Mouse (Mus musculus) midbrain, embryonic 10.5 days (tissue): ENCODE measurements around the gene Twist2. TPM values are rescaled to one million over a fixed set of nuclear protein-coding genes. Genes with fewer than 3 reads are reported as not detected.

Experiments
- DNase-seq: peaks from one replicate; pipeline ENCODE4 v3.0.0-alpha.2; 2017; ENCODE audit warnings: low spot score
- H3K27ac ChIP-seq: fragments of 300-500 bp; sonication (generic); replicated peaks from 2 replicates; pipeline ENCODE4 v1.5.1; 2016; ENCODE audit warnings: mild to moderate bottlenecking
- H3K27me3 ChIP-seq: fragments of 300-500 bp; sonication (generic); 2 replicates; pipeline ENCODE4 v1.6.1; 2016; ENCODE audit warnings: low read depth, mild to moderate bottlenecking; ENCODE audit not compliant: poor library complexity, severe bottlenecking
- H3K36me3 ChIP-seq: fragments of 300-500 bp; sonication (generic); 2 replicates; pipeline ENCODE4 v1.6.1; 2016; ENCODE audit warnings: mild to moderate bottlenecking, moderate library complexity
- H3K4me1 ChIP-seq: fragments of 300-500 bp; sonication (generic); 2 replicates; pipeline ENCODE4 v1.6.1; 2016
- H3K4me3 ChIP-seq: fragments of 300-500 bp; sonication (generic); 2 replicates; pipeline ENCODE4 v1.5.1; 2016; ENCODE audit warnings: mild to moderate bottlenecking, moderate library complexity
- H3K9me3 ChIP-seq: fragments of 300-500 bp; sonication (generic); replicated peaks from 2 replicates; pipeline ENCODE4 v1.6.1; 2016; ENCODE audit warnings: mild to moderate bottlenecking
- WGBS: fragments of 180-500 bp; shearing (Covaris S2); methylation state at CpG from one replicate; pipeline ENCODE4 v1.1.7; 2016; 5-methylcytosine and 5-hydroxymethylcytosine counted together
- polyA plus RNA-seq: library from polyadenylated mRNA; unstranded; fragments of >200 nt; fragmentation: Nextera tagmentation; extraction: Ambion mirVana; gene quantifications from 2 replicates; pipeline ENCODE4 v1.2.1, GENCODE M21; 2016

The Twist2 gene
- polyA plus RNA-seq, 1 experiment from 2014 or later, result 12.3 TPM

DNA sequence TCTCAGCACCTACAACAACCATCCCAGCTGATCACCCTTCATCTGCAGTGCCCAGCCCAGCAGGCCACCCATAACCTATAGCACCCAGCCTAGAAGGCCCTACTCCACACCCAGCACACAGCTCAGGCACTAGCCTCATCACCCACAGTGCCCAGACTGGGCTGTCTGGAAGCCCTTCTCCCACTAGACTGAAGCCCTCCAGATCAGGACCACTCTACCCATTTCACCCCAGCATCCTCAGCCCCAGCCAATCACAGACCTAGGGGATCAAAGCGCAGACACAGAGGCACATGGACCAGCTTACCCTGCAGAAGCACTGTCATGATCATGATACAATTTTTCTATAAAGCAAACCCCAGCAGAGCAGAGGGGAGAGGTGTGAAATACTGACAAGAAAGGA lies 57.6 kb downstream of the Twist2 start:
- WGBS, result 100% methylated on average over 1 of the region's 1 CpGs

DNA sequence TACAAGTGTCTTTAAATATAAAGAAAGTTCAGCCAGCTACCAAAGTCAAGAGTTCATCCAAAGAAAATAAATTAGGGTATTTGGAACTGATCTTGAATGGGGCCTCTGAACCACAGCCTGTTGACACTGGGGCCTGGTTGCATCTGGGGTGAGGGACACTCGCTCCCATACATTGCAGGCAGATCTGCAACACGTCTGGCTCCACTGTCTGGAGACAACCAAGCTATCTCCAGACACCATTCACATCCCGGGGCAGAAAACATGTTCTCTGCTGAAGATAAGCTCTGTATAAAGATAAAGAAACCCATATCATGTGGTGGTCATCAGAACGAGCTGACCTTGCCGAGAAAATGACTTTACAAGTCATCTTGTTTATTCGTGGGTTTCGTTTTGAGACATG lies 60.2 kb downstream of the Twist2 start:
- H3K9me3 ChIP-seq, result no peaks in the 10 kb centered on the region
- H3K4me1 ChIP-seq, result no peaks in the 10 kb centered on the region
- 90% methylated on average over 7 of the region's 7 CpGs for WGBS
- H3K27me3 ChIP-seq, result no peaks in the 10 kb centered on the region
- H3K36me3 ChIP-seq, result no peaks in the 10 kb centered on the region
- no peak overlapping the region for H3K4me3 ChIP-seq
- DNase-seq, result no peak
- no peak overlapping the region for H3K27ac ChIP-seq

More for the DNA sequence above, 57.6 kb downstream of the Twist2 start:
- no peaks in the 10 kb centered on the region for H3K9me3 ChIP-seq
- no peaks in the 10 kb centered on the region for H3K27me3 ChIP-seq
- no peak overlapping the region for H3K4me3 ChIP-seq
- H3K4me1 ChIP-seq, result no peaks in the 10 kb centered on the region
- DNase-seq, result no peak
- no peaks in the 10 kb centered on the region for H3K36me3 ChIP-seq
- H3K27ac ChIP-seq, result no peak overlapping the region

DNA sequence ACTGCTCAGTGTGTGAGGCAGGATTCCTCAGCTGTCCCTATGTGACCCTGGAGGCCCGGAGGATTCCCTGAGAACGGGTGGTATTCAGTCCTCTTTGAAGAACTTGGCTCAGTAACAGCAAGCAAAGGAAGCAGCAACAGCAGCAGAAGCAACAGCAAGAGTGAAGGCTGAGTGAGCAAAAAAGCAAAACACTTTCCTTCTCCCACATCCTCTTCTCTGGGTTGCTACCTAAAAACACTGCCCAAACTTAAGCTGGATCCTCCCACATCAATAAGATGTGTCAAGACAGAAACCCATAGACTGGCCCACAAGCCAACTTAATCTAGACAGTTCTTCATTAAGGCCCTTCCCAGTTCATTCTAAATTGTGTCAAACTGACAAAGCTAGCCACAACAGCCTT lies 64.7 kb downstream of the Twist2 start:
- DNase-seq, result no peak
- no peaks in the 10 kb centered on the region for H3K9me3 ChIP-seq
- WGBS, result 83% methylated on average over 2 of the region's 2 CpGs

DNA sequence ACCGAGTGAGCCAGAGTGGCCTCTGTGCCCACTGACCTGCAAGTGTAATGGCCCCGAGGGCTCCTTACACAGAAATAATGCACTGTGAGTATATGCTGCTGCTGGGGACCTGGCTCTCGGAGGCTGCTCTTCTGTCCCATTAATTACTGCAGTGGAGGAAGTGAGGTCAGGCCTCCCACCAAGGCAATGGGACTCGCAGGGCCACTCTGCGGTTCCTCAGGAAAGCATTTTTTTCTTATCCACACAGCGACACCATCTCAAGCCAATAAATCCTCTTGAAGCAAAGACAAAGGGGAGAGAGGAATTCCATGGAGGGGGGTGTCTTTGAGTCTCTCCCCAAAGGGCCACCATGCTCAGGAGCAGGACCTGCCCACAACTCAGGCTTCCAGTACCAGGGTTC lies 69.8 kb downstream of the Twist2 start:
- H3K36me3 ChIP-seq, result no peaks in the 10 kb centered on the region
- WGBS, result 66% methylated on average over 6 of the region's 6 CpGs
- H3K4me1 ChIP-seq, result peaks cover 24% of the 10 kb centered on the region
- H3K27ac ChIP-seq, result no peak overlapping the region; the same call in 1 of the 2 replicates
- H3K9me3 ChIP-seq, result no peaks in the 10 kb centered on the region
- no peaks in the 10 kb centered on the region for H3K27me3 ChIP-seq
- no peak for DNase-seq
- no peak overlapping the region for H3K4me3 ChIP-seq

More for the DNA sequence above, 64.7 kb downstream of the Twist2 start:
- Histone ChIP-seq H3K4me1 (peaks cover 11% of the 10 kb centered on the region), H3K27me3 (no peaks in the 10 kb centered on the region), H3K27ac (no peak overlapping the region), H3K36me3 (no peaks in the 10 kb centered on the region), H3K4me3 (no peak overlapping the region)

DNA sequence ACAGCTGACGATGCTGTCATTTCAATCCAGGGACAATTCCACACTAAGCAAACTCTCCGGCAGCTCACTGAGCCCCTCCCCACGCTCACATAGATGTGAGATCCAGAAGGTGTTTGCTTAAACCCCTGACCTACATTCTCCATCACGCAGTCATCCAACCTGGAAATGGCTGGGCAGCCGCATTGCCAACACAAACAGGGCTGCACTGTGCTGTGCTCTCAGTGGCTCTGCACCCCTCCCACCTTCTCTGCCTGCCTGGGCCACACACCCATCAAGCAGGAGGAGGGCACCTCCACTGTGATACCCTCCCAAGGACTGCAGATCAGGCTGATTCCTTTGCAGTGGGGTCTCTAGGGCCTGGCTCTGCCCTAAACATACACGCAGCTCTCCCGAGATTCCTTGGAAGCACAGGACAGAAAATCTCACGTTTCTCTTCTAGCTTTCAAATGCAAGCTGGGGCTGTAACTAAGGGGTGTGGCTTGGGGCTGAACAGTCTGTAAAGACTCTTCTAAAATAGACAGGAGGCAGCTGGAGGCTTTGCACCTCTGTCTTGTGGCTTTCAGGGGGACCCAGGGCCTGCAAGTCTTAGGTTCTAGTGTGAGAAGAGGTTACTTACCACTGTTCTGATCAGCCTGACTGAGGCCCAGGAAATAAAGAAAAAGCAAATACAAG lies 71.3 kb downstream of the Twist2 start:
- no peak overlapping the region for H3K27ac ChIP-seq
- DNase-seq, result no peak
- H3K4me1 ChIP-seq, result peaks cover 24% of the 10 kb centered on the region
- H3K4me3 ChIP-seq, result no peak overlapping the region
- no peaks in the 10 kb centered on the region for H3K36me3 ChIP-seq
- no peaks in the 10 kb centered on the region for H3K9me3 ChIP-seq
- WGBS, result 56% methylated on average over 8 of the region's 8 CpGs
- H3K27me3 ChIP-seq, result no peaks in the 10 kb centered on the region

DNA sequence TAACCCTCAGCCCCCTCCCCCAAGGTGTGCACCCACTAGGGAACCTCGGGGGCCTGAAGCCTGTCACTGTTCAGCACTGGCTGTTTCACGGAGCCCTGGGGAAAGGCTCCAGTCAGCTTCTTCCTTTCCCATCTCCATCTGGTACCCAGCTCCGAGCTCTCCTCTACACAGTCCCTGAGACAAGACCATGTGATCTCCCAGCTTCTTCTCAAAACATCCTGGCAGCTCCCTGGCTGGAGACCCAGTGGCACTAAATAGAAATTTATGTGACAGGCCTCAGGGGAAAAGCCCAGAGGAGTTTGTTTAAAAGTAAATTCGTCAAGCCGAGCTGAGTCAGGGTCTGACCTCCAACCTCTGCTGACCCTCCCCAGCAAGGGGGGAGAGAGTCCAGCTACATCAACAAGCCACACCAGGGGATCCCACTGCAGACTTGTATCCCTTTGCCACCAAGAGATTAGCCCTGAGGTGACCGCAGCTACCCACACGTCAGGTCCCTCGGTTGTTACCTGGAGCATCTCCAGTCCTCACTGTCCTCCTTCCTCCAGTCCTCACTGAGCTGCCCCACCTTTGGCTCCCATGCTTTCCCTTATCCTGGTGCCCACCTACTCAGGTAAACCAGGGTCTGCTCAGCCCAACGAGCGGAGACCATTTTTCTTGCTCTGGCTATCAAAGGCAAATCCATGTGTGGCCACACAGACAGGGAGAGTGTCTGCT lies 72.5 kb downstream of the Twist2 start:
- 66% methylated on average over 10 of the region's 10 CpGs for WGBS
- H3K4me1 ChIP-seq, result peaks cover 26% of the 10 kb centered on the region

DNA sequence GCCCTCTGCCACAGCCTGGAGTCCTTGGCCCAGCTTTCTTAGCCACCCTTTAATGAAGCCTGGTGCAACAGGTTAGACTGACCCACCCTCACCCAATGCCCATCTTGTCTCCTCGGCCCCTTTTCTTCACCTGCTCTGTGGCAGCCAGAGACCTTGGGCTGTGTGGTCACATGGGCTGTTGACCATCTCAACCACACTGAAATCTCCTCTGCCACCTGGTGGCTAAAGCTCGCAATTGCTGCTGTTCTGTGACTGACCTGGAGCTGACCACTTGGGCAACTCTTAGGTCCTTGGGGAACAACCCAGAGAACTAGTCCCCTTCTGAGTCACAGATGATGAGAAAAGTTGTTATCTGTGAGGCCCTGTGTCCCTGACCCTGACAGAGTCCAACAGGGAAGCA lies 73.4 kb downstream of the Twist2 start:
- Histone ChIP-seq H3K36me3 (no peaks in the 10 kb centered on the region), H3K4me3 (no peak overlapping the region), H3K9me3 (no peaks in the 10 kb centered on the region), H3K27ac (no peak overlapping the region; the same call in 1 of the 2 replicates), H3K4me1 (peaks cover 27% of the 10 kb centered on the region), H3K27me3 (no peaks in the 10 kb centered on the region)
- peak; percentile 74 for DNase-seq
- 14% methylated on average over 2 of the region's 2 CpGs for WGBS

More for the DNA sequence above, 72.5 kb downstream of the Twist2 start:
- Histone ChIP-seq H3K9me3 (no peaks in the 10 kb centered on the region), H3K27ac (no peak overlapping the region; the same call in 1 of the 2 replicates), H3K27me3 (no peaks in the 10 kb centered on the region), H3K36me3 (no peaks in the 10 kb centered on the region), H3K4me3 (no peak overlapping the region)
- no peak for DNase-seq

DNA sequence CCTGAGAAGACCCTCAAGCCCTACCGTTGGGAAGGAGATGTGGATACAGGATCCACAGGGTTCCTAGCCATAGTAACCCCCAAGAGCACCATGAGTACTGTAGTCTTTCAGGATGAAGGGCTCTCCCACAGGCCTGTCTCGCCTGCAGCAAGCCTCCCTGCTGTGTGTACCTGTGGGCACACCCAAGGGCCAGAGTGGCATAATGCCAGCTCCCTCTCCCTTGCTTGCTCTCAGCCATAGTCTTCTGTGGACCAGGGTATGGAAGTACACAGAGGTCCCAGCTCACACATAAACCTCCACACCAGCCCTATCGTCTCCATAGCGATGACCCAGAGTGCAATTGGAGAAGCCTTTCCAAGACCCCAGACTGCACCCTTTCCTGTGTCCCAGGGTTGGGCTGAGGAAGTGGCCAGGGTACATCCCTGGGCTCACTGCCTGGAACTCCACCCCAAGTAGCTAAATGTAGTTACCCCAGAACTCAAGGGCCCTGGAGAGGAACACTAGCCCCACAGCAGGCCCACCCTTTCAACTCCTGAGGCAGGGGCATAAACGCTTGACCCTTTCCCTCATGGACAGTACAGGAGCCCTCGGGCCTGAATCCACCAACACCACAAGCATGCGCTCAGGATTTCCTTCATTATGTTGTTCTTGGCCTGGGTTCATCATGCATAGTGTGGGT lies 73.9 kb downstream of the Twist2 start:
- Histone ChIP-seq H3K36me3 (no peaks in the 10 kb centered on the region), H3K27me3 (no peaks in the 10 kb centered on the region), H3K4me3 (no peak overlapping the region), H3K27ac (no peak overlapping the region), H3K4me1 (peaks cover 23% of the 10 kb centered on the region), H3K9me3 (no peaks in the 10 kb centered on the region)
- no peak for DNase-seq
- WGBS, result 79% methylated on average over 7 of the region's 7 CpGs

DNA sequence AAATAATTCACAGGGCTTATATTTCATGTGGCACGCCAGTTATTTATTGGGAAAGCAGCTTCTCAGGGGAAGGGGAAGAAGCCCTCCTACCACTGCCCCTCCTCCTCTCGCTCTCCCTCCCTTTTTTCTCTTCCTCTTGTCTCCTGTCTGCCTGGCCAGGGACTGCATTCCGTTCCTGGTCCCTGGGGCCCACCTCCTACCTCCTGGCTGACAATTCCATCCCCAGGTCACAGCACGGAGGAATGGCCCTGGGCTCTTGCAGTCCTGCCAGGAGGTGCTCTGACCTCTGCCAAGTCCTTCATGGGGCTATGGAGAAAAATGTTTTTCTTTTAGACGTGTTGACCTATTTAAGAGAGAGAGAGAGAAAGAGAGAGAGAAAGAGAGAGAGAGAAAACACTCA lies 77.4 kb downstream of the Twist2 start:
- peaks cover 2% of the 10 kb centered on the region; the same call in 1 of the 2 replicates for H3K9me3 ChIP-seq
- 55% methylated on average over 5 of the region's 5 CpGs for WGBS
- peaks cover 4% of the 10 kb centered on the region for H3K4me1 ChIP-seq
- no peak for DNase-seq
- H3K27ac ChIP-seq, result no peak overlapping the region
- H3K36me3 ChIP-seq, result no peaks in the 10 kb centered on the region
- H3K4me3 ChIP-seq, result no peak overlapping the region
- H3K27me3 ChIP-seq, result no peaks in the 10 kb centered on the region

DNA sequence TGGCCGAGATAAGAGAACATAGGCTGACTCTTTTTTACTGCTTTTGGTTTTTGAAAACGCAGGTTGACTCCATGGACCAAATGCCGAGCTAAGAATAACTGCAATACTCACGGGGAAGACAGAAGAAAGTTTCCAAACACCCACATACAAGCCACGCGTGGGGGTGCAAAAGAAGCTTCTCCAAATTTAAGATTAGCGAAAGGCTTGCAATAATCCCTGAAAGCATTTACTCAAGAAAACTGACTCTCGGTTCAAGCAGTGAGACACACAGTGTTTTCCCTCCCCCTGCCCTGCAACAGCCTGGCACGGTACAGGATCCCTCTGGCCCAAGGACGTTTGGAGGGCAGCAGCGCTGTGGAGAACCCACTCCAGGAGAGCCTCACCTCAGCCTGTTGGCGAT lies 78.9 kb downstream of the Twist2 start:
- Histone ChIP-seq H3K27me3 (no peaks in the 10 kb centered on the region), H3K4me1 (peaks cover 4% of the 10 kb centered on the region), H3K27ac (no peak overlapping the region), H3K9me3 (peaks cover 11% of the 10 kb centered on the region; the same call in 1 of the 2 replicates), H3K4me3 (no peak overlapping the region), H3K36me3 (no peaks in the 10 kb centered on the region)
- no peak for DNase-seq
- 93% methylated on average over 12 of the region's 12 CpGs for WGBS

DNA sequence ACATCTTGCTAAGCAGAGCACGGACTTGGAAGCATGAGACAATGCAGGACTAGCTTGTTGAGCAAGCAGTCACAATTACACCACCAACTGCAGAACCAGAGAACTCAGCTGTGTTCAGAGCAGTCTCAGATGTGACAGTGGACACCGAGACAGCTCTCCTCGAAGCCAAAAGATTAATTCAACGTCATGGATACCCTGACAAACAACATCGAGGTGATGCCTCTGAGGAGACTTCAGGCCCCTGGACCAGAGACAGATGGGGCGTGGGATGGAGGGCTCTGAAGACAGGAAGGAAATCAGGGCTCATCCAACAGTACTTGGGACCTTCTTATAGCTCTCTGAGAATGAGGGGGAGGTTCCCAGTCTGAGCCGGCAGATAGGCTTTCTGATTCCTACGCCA lies 79.6 kb downstream of the Twist2 start:
- no peaks in the 10 kb centered on the region for H3K36me3 ChIP-seq
- WGBS, result 84% methylated on average over 8 of the region's 8 CpGs
- peaks cover 4% of the 10 kb centered on the region for H3K4me1 ChIP-seq
- no peak for DNase-seq
- no peaks in the 10 kb centered on the region for H3K27me3 ChIP-seq
- H3K9me3 ChIP-seq, result peaks cover 11% of the 10 kb centered on the region; the same call in 1 of the 2 replicates
- no peak overlapping the region for H3K27ac ChIP-seq
- H3K4me3 ChIP-seq, result no peak overlapping the region

DNA sequence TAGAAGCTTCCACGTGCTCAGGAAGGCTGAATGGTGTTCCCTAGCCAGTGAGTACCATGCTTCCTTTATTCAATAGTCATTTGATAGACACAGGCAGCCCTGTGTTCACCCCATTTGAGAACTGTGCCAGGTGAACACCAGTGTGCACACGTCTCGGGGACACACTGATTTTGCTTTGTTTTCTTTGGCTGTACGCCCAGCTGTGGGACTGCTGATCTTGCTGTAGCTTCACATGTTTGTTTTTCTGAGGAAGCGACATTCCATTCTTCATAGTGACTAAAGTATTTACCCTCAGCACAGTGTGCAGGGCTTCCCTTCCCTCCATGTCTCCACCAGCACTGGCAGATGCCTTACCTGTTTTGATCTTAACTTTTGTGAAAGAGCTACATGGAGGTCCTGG lies 81.9 kb downstream of the Twist2 start:
- DNase-seq, result no peak
- H3K9me3 ChIP-seq, result peaks cover 11% of the 10 kb centered on the region; the same call in 1 of the 2 replicates
- H3K27ac ChIP-seq, result no peak overlapping the region
- peaks cover 4% of the 10 kb centered on the region for H3K4me1 ChIP-seq
- H3K4me3 ChIP-seq, result no peak overlapping the region
- no peaks in the 10 kb centered on the region for H3K36me3 ChIP-seq
- 81% methylated on average over 5 of the region's 5 CpGs for WGBS
- no peaks in the 10 kb centered on the region for H3K27me3 ChIP-seq

DNA sequence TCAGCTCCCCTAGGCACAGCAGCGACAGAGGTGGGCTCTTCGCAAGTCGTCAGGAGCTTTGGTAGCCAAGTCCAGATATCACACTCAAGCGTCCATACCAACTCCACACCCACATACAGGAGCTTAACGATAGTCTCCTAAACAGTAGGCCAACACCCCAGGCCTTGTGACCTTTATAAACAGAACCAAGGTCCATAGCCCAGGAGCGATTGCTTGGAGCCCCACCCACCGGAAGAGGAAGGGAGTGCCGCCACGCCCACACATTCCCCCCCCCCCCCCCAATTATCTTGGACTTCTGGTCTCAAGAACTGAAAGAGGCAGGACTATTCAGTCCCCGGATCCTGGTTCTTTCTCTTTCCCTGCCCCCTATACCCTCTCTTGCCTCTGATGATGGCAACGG lies 92.3 kb downstream of the Twist2 start:
- Histone ChIP-seq H3K36me3 (no peaks in the 10 kb centered on the region), H3K4me3 (no peak overlapping the region), H3K27ac (no peak overlapping the region), H3K27me3 (no peaks in the 10 kb centered on the region), H3K4me1 (no peaks in the 10 kb centered on the region), H3K9me3 (peaks cover 5% of the 10 kb centered on the region; the same call in 1 of the 2 replicates)
- 94% methylated on average over 11 of the region's 11 CpGs for WGBS
- no peak for DNase-seq
